Mouse (Mus musculus) stomach, adult 2 months (tissue): Measurements from ENCODE around the gene Nkpd1. TPM values are rescaled to one million over a fixed set of nuclear protein-coding genes. Genes with fewer than 3 reads are reported as not detected.

Experiments used
- polyA plus RNA-seq: library from polyadenylated mRNA; depleted of rRNA; stranded (reverse); fragments of >200 nt; gene quantifications from 2 replicates; pipeline ENCODE4 v1.2.3, GENCODE M21; 2012; rRNA removed

The Nkpd1 gene
- polyA plus RNA-seq, result 45.5 and 87.5 TPM in 2 replicates

GRCm38 (mm10) chr7:19517652-19518365 lies at the start of gene Nkpd1:
Gene Nkpd1 (plus strand): TSS chr7:19517838.

GRCm38 (mm10) chr7:19508150-19508923 lies 9.3 kb upstream of the Nkpd1 start, which contains the start of the genes Bloc1s3 and Trappc6a:
Gene Bloc1s3 (minus strand): TSS chr7:19508367.
Gene Trappc6a (plus strand): TSS chr7:19508395.

GRCm38 (mm10) chr7:19562643-19563410 lies 45.2 kb downstream of the Nkpd1 start, which contains the start of gene Ppp1r37:
Gene Ppp1r37 (minus strand): TSS chr7:19563076.

Other genes starting within 250 kb of the Nkpd1 start
- 232 and 302 TPM in 2 replicates for gene Vasp, start 246.0 kb upstream of the Nkpd1 start, polyA plus RNA-seq
- gene Ppm1n, start 237.8 kb upstream of the Nkpd1 start, polyA plus RNA-seq, result 0.23 and 1.3 TPM in 2 replicates
- gene Rtn2, start 235.2 kb upstream of the Nkpd1 start, polyA plus RNA-seq, result 25.7 and 26.9 TPM in 2 replicates
- 1.1 and 2.1 TPM in 2 replicates for gene Fosb, start 207.8 kb upstream of the Nkpd1 start, polyA plus RNA-seq
- gene Ercc1, start 173.1 kb upstream of the Nkpd1 start, polyA plus RNA-seq, result 16.8 and 21.2 TPM in 2 replicates
- gene Cd3eap, start 158.4 kb upstream of the Nkpd1 start, polyA plus RNA-seq, result 3.9 and 7.8 TPM in 2 replicates
- gene Ppp1r13l, start 158.1 kb upstream of the Nkpd1 start, polyA plus RNA-seq, result 21.4 and 23.5 TPM in 2 replicates
- 25.1 and 27.9 TPM in 2 replicates for gene Ercc2, start 135.8 kb upstream of the Nkpd1 start, polyA plus RNA-seq
- gene Klc3, start 113.7 kb upstream of the Nkpd1 start, polyA plus RNA-seq, result 16.2 and 18.5 TPM in 2 replicates
- 315 and 356 TPM in 2 replicates for gene Ckm, start 113.1 kb upstream of the Nkpd1 start, polyA plus RNA-seq
- gene Mark4, start 59.0 kb upstream of the Nkpd1 start, polyA plus RNA-seq, result 10.8 and 27.7 TPM in 2 replicates
- gene Exoc3l2, start 54.5 kb upstream of the Nkpd1 start, polyA plus RNA-seq, result 6.3 and 7.2 TPM in 2 replicates
- gene Bloc1s3, start 9.5 kb upstream of the Nkpd1 start, polyA plus RNA-seq, result 7.3 and 15.7 TPM in 2 replicates
- gene Trappc6a, start 9.4 kb upstream of the Nkpd1 start, polyA plus RNA-seq, result 119 and 179 TPM in 2 replicates
- gene Ppp1r37, start 45.2 kb downstream of the Nkpd1 start, polyA plus RNA-seq, result 78.3 and 88.5 TPM in 2 replicates
- 7.5 and 7.9 TPM in 2 replicates for gene Zfp296, start 59.4 kb downstream of the Nkpd1 start, polyA plus RNA-seq
- gene Gemin7, start 59.8 kb downstream of the Nkpd1 start, polyA plus RNA-seq, result 59.4 and 88.0 TPM in 2 replicates
- gene Clasrp, start 86.6 kb downstream of the Nkpd1 start, polyA plus RNA-seq, result 68.5 and 172 TPM in 2 replicates
- gene Relb, start 111.6 kb downstream of the Nkpd1 start, polyA plus RNA-seq, result 10.6 and 18.6 TPM in 2 replicates
- gene Clptm1, start 147.2 kb downstream of the Nkpd1 start, polyA plus RNA-seq, result 55.4 and 69.0 TPM in 2 replicates
- gene Apoc2, start 160.1 kb downstream of the Nkpd1 start, polyA plus RNA-seq, result 1.1 and 1.6 TPM in 2 replicates
- not detected in 2 replicates for gene Gm44805, start 163.6 kb downstream of the Nkpd1 start, polyA plus RNA-seq
- gene Apoc4, start 163.6 kb downstream of the Nkpd1 start, polyA plus RNA-seq, result 0.37 TPM in 1 of 2 replicates, not detected in the other
- 6.5 and 8.3 TPM in 2 replicates for gene Apoc1, start 174.8 kb downstream of the Nkpd1 start, polyA plus RNA-seq
- gene Apoe, start 181.3 kb downstream of the Nkpd1 start, polyA plus RNA-seq, result 235 and 380 TPM in 2 replicates
- 58.9 and 85.6 TPM in 2 replicates for gene Tomm40, start 197.6 kb downstream of the Nkpd1 start, polyA plus RNA-seq
- 64.6 and 101 TPM in 2 replicates for gene Nectin2, start 232.6 kb downstream of the Nkpd1 start, polyA plus RNA-seq